Mouse (Mus musculus): Measurements from ENCODE around the gene Rufy4.
"Not testable (repeated sequence)": the region's sequence is repeated elsewhere in the genome, so short reads cannot be mapped to it uniquely, and the experiment has no call there.

The Rufy4 gene

DNA sequence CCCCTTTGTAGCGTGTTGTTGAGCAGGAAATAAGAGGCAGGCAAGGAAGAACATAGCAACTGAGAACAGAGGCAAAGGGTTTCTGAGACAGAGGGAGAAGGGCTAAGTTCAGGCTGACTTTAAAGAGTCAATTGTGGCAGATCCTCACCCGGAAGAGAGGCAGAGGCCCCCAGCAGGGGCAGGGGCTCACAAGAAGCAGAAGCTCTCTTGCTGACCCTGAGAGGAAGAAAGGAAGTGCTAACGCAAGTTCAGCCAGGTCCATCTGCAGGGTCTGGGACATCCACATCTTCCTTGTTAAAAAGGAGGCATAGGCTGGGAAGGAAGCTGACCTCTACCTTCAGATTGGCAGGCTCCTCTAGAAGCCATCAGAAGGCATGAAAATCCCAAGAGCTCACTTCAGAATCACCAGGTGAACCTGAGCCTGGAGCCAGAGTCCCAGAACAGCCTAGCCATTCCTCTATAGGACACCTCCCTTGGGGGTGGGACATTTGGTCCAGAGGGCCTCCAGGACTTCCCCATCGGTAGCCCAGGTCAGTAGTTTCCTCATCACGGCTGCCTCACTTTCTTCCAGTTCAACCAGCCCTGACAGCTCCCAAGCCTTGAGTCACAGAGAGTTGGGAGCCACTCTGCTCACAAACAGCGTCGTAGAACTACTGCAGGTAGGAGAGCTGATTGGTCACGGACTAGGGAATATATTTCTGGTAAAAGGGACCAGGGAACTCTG is 28.3 kb downstream of the Rufy4 start, which contains the start of gene Cxcr2:
Gene Cxcr2, plus strand, starts transcription at position 529 of the 724 bp plus-strand sequence.
- no peak for DNase-seq

DNA sequence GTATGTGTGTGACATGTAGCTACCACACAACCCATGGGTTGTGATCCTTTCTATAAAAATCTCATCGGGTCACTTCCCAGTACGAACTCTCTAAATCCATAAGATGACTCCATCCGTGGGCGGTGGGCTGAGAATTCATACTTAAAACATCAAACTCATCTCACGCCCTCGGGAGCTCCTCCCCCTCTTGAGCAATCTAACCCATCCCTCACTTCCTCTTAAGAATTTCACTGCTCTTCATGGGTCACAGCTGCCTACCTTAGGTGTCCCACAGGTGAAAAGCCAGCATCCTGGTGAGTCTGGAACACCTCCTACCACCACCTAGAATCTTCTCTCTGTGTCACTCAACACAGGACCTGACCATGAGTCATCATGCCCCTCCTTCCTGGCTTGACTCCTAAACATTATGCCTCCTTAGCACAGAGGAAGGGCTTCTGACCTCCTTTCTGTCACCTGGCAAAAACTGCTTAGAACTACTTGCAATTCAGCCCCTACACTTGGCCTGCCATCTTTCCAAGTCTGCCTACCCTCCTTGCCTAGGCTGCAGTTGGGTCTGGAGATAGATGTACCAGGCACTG is 30.2 kb downstream of the Rufy4 start:
- DNase-seq = no peak

DNA sequence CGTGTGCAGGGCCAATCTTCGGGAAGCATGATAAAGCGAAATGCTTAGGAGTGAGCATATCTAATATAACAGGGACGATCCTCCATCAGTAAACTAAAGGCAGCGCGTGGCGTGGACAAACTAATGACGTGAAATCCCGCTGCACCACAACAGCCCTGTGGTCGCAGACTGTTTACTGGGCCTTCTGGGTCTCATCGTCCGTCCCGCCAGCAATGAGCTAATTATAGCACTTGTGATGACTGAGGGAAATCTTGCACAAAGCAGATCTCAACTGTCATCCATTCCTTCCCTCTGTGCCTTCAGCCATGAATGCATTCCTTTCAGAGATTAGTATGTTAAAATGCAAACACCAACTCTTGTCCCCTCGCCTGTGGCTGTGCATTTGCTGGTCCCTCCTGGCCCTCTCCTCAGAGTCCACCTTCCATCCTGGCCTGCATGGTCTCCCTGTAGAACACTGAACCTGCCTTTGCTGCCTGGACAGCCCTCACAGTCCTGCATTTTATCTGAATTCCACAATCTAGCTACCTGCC is 31.1 kb downstream of the Rufy4 start:
- no peak for DNase-seq

DNA sequence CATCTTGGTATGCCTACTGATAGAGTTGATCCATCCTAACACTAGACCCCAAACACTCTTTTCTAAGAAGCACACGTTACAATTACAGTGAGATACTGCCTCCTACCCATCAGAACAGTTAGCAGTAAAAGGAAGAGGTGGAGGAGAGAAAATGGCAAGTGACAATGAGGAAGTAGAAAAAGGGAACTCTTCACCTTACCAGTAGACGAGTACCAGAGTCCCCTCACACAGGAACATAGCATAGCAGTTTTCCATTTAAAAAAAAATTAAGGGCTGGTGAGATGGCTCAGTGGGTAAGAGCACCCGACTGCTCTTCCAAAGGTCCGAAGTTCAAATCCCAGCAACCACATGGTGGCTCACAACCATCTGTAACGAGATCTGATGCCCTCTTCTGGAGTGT is 34.3 kb downstream of the Rufy4 start:
- not testable (repeated sequence) for DNase-seq

DNA sequence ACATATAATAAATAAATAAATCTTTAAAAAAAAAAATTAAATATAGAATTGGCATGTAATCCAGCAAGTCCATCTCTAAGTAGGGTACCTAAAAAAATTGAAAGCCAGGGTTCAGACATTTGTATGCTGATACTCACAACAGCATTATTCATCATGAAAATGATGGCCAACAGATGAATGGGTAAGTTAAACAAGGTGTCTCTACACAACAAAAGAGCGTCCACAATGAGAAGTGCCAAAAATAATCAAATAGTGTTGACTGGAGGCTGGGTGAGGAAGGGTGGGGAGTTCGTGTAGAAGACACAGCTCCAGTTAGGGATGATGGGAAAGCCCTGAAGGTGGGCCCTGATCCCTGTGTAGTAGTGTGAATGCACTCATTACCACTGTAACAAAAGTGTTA is 34.7 kb downstream of the Rufy4 start:
- no peak for DNase-seq

DNA sequence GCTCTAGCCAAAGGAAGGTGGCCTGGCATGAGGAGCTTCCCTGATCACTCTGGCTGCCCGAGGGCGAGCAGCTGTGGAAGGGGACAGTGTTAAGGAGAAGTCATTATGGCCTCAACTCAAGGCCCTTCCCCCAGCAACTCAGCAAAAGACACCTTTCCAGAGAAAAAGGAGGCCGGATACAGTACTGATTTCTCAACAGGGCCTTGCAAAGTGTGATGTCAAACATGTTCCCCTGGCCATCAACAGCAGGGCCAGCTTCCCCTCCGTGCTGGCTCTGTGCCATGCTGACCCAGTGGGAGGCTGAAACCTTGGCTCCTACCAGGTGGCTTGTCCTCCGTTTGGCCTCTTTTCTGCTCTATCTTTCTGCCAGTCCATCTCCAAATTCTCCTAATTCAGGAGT is 41.8 kb downstream of the Rufy4 start:
- no peak for DNase-seq

DNA sequence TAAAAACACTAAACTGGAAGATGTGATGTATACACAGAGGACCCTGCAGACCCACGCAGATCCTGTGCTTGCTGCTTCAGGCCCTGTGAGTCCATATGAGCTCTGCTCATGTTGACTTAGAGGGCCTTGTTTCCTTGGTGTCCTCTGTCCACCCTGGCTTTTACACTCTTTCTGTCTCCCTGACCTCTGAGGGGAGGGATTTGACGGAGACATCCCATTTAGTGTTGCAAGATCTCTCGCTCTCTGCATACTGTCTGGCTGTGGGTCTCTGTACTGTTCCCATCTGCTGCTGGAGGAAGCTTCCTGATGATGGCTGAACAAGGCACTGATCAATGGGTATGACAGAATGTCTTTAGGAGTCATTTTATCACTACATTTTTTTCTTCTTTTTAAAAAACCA is 44.4 kb downstream of the Rufy4 start:
- DNase-seq = no peak

DNA sequence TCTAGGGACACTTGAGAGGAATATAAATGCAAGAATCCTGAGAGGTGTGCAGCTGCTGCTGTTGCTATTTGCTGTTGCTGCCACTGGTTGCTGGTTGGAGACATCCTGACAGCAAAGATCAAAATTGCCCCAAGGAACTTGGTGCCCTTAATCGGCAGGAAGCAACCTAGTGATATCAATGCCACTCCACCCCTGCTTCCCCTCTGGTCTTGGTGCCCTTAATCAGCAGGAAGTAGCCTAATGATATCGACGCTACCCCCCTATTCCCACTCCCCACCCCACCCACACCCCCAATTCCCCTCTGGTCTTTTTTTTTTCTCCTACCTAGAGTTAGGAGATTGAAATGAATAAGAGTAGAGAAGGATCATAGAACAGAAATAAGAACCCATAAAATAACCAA is 47.4 kb downstream of the Rufy4 start:
- DNase-seq = no peak

DNA sequence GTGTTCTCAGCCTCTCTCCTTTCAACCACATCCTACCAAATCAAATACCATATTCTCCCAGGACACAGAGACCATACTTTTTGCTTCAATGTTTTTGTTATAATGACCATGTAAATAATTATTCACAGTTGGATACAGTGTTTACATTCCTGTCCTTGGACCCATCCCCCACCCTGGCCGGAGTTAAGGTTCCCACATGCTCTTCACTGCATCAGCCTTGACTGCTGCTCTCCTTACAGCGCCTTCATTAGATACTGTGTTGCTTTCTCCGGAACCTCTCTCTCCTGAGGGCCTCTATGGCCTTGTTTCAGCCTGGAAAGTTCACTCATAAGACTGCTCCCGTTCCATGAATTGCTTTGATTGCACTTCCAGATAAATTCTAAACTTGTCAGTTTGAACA is 50.4 kb downstream of the Rufy4 start:
- DNase-seq = no peak

DNA sequence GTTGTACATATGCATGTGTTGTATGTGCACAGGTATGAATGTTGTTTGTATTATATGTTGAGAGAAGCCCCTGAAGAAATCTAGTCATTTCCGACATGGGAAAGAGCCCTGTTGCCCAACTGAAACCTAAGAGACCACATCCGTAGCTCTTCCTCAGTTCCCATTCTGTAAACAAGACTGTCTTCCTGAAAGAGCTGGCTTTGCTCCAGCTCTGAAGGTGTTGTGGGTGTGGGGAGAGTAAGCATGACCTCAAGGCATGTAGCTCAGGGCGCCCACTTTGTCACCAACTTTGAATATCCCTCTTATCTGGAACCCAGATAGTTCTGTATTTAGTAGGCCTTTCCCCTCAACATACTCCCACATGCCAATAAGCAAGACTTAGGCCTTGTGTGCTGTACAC is 53.3 kb downstream of the Rufy4 start:
- no peak for DNase-seq

DNA sequence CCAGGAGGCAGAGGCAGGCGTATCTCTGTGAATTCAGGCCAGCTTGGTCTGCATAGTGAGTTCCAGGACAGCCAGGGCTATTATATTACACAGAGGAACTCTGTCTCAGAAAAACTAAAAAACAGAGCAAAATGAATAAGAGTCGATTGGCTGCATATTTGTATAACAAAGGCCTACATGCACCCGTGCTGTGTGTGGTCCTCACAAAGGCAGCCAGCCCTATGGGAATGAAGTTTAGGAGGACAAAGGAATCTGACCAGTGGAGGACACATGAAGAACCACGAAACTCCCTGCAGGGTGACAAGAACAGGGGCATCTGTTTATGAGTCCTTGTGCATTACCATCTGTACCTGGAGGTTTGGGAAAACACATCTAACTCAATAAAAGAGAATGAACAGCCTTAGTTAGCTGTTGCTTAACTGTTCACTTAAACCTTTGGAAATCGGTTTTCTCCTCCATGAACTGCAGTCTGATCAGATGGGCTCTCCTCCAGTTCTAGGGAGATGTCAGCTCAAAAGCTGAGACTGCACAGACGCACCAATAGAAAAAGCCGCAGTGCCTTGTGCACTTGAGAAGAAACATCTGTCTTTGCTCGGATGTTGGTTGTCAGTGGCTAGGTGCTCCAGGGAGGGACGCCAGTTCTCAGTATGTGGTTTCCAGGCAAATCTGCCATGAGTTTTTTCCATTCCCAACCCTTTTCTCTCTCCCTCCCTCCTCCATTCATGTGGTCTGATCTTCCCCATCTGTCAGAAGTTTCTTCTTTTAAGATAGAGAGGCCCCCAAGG is 54.5 kb downstream of the Rufy4 start:
- no peak for DNase-seq

DNA sequence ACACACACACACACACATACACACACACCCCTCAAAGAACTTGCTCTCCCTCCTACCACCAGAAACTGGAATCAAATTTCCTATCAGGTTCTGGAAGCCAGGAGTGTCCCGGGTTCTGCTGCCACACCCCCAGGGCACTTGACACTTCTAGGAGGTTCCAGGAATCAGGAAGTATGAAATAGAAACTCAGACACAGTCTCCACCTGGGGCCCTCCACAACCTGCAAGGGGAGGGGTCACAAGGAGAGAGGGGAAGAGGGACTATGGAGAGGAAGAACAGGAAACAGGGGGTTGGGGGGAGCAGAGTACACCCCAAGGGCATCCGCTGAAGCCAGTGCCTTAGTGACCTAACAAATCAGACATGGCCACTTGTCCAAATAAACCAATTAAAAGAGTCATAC is 56.1 kb downstream of the Rufy4 start:
- no peak for DNase-seq

DNA sequence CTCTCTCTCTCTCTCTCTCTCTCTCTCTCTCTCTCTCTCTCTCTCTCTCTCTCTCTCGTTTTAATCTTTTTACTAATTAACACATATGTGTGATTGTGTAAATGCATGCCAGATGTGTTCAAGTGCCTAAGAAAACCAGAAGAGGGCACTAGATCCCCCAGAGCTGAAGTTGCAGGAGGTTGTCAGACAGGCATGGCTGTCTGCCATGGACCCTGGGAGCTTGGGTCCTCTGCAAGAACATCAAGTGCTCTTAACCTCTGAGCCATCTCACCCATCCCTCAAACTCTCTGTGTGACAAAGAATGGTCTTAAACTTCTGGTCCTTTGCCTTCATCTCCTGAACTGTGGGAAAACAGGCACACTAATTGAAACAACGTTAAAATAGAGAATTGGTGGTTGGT is 57.7 kb downstream of the Rufy4 start:
- DNase-seq = no peak

DNA sequence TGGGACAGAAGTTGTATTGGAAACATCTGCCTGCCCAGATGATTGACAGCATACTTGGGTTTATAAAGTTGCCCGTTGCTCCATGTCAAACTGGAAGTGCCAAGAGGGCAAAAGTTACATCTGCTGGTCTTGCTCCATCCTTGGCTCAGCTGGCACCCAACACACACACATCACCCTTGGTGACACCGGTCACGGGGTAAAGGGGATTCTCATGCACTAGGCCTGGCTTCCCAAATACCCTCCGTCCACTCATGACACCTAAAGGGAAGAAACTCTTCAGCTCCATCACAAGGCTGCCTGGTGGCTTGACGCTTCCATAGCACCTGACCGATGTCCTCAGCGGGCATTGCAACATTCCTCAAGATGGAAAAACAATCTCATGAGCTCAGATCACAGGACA is 65.1 kb downstream of the Rufy4 start:
- no peak for DNase-seq

DNA sequence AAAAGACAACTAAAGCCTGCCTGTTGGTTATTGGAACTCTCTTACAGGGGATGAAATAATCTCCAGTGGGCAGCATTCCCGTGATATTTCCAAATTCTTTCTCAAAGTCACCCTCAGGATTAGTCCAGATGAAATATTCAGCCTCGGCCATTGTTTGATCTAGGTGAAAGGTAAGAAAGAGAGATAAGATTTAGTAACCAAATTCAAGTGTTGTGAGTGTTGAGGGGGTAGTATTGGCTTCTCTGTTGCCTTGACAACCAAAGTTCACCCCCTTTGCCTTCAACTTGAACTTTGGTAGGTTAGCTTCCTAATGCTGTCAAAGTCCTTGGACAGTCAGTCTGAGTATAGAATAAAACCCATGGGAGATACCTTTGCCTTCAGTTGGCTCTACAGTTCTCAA is 67.4 kb downstream of the Rufy4 start:
- no peak for DNase-seq

DNA sequence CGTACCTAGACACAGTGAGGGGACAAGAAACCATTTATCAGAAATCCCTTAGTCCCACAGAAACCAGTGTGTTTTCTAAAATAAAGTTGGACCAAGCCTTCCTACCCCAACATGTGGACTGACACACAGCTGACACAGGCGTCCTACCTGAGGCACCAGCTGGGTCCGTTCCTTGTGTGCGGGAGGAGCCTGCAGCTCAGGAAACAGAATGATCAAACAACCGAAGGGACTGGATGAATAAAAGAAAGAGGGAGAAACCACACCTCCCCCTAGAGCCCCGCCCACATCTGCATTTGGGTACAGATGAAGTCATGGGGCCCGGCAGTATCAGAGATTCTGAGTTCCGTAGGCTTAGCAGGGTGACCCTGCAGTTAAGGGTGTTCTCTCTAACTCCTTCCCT is 69.1 kb downstream of the Rufy4 start, which contains the start of gene Cxcr1:
Gene Cxcr1, minus strand, starts transcription at position 187 of the 400 bp plus-strand sequence.
- DNase-seq = no peak

DNA sequence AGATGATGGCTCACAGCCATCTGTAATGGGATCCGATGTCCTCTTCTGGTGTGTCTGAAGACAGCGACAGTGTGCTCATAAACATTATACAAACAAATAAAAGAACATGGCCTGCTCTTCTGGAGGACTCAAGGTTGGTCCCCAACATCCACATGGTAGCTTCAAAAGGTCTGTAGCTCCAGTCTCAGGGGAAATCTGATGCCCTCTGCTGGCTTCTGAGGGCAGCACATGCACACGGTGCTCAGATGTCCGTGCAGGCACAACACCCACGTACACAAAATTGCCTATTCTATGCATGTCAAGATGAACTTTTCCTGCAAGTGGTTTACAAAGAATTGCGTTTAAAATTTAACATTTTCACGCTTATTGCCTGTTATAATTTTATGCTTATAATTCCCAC is 70.6 kb downstream of the Rufy4 start:
- peak in 1 of 2 experiments; percentile 28 for DNase-seq

DNA sequence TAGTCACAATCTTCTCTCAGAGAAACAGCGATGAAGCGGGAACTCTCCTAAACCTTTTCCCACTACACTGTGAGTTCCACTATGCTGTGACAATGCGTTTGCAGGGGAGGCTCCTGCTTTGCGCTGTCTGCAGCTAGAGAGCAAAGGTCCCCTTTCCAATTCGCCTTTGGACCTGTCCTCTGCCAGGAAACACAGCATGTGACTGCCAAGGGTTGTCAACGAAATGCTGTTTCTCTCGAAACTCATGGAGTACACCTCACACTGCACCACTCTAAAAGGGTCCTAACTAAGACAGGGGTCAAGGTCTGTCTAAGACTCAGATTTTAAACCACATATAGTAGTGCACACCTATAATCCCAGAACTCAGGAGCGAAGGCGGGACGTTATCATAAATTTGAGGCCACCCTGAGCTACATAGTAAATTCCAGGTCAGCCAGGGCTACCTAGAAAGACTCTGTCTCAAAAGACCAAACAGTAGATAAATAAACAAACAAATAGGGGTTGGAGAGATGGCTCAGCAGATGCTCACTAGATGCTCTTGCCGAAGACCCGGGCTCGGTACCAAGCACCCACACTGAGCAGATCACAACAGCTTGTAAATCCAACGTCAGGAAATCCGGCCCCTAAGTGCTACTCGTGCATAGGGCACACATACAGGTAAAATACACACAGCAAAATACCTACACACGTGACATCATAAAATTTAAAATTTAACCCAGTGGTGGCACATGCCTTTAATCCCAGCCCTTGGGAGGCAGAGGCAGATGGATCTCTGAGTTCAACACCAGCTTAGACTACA is 71.5 kb downstream of the Rufy4 start:
- no peak for DNase-seq
